Mouse (Mus musculus): ENCODE measurements at regions not wholly inside any gene's neighbourhood (a gene's known extent, or its start where the extent isn't known, plus 50 kb on each side); places are given as distances from the start of the nearest gene placed in this dataset.

DNA sequence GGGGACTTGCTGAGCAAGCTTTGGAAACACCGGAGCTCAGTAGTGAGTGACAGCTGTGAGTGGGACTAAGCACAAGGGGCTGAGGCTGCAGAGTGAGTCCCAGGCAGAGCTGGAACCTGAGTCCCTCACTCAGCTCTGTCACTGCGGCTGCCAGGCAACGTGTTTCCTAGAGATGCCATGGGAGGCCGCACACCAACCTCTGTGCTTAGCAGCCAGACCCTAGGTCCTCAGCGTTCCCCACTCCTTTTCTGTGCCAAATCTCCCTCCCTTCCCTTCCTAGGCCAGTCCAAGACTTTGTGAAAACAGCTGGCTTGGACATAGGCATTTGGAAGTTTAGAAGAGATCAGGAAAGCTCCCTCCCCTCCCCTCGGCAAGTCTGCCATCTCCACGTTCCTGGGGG, 78.9 kb downstream of the Gm26897 start:
- TF ChIP-seq POLR2A (IDR thresholded peaks at IDR 0.05; ENCODE audit: insufficient read depth, low read length) (no peak), CTCF (IDR thresholded peaks at IDR 0.05; ENCODE audit: low read depth, low read length) (no peak), EP300 (IDR thresholded peaks at IDR 0.05; ENCODE audit: insufficient read depth, low read depth, low read length) (no peak)
